Mouse (Mus musculus) heart, embryonic 10.5 days (tissue): ENCODE data around the gene Slf2. TPM values are rescaled to one million over a fixed set of nuclear protein-coding genes. Genes with fewer than 3 reads are reported as not detected.
A peak's percentile ranks its signal among the peaks of the same experiment; 100 is the strongest.

Experiments
- DNase-seq: peaks from one replicate; pipeline ENCODE4 v3.0.0-alpha.2; 2017; ENCODE audit warnings: low spot score
- H3K27ac ChIP-seq: fragments of 300-500 bp; sonication (generic); 2 replicates; pipeline ENCODE4 v1.5.1; 2016; ENCODE audit warnings: mild to moderate bottlenecking
- H3K27me3 ChIP-seq: fragments of 300-500 bp; sonication (generic); 2 replicates; pipeline ENCODE4 v1.6.1; 2016; ENCODE audit warnings: mild to moderate bottlenecking; ENCODE audit not compliant: poor library complexity, insufficient read depth, severe bottlenecking
- H3K36me3 ChIP-seq: fragments of 300-500 bp; sonication (generic); 2 replicates; pipeline ENCODE4 v1.6.1; 2016; ENCODE audit warnings: mild to moderate bottlenecking, moderate library complexity
- H3K4me1 ChIP-seq: fragments of 300-500 bp; sonication (generic); 2 replicates; pipeline ENCODE4 v1.6.1; 2016; ENCODE audit warnings: mild to moderate bottlenecking
- H3K4me3 ChIP-seq: fragments of 300-500 bp; sonication (generic); 2 replicates; pipeline ENCODE4 v1.5.1; 2016; ENCODE audit warnings: mild to moderate bottlenecking, moderate library complexity
- H3K9me3 ChIP-seq: fragments of 300-500 bp; sonication (generic); 2 replicates; pipeline ENCODE4 v1.6.1; 2016; ENCODE audit warnings: mild to moderate bottlenecking, moderate library complexity
- WGBS: fragments of 180-500 bp; shearing (Covaris S2); methylation state at CpG from one replicate; pipeline ENCODE4 v1.1.7; 2016; 5-methylcytosine and 5-hydroxymethylcytosine counted together
- polyA plus RNA-seq: library from polyadenylated mRNA; unstranded; fragments of >200 nt; fragmentation: Nextera tagmentation; extraction: Ambion mirVana; gene quantifications from 2 replicates; pipeline ENCODE4 v1.2.1, GENCODE M21; 2016

Slf2 gene
- polyA plus RNA-seq = 56.6 and 60.6 TPM in 2 replicates

DNA sequence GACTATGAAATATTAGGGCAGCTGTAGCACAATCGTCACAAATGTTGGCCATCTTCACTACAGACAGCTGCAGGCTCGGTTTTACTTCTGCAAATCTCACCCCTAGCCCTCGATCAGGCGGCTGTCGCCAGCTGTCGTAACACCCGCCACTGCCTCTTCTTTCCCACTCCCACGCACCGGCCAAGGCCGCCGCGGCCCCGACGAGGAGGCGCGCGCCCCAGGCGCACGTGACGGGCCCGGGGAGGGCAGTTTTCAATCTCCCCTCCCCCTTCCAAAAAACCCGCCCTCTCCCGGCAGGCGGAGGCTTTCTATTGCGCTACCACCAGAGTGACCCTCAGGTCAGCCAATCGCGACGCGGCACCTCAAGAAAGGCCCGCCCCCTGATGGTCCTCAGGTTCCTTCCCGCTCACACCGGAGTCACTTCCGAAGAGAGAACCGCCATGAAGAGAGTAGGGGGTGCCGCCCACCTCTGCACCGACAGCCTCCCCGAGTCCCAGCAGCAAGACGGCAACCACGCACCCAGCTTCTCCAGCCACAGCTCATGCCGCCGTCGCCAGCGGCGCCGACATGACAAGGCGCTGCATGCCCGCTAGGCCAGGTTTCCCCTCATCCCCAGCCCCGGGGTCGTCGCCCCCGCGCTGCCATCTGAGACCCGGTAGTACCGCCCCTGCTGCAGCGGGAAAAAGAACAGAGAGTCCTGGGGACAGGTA, at the start of gene Slf2:
TSS of gene Slf2 (plus strand) at position 408 of the 710 bp plus-strand sequence.
- peak within 1 kb of the TSS; percentile 96 for H3K27ac ChIP-seq
- H3K4me1 ChIP-seq = peaks cover 51% of the 10 kb centered on the region
- peak; percentile 99 for DNase-seq
- no peaks in the 10 kb centered on the region for H3K27me3 ChIP-seq
- no peaks in the 10 kb centered on the region for H3K9me3 ChIP-seq
- H3K4me3 ChIP-seq = peak within 1 kb of the TSS; percentile 99
- peaks cover 20% of the 10 kb centered on the region for H3K36me3 ChIP-seq
- WGBS = under 1% methylated on average over 55 of the region's 55 CpGs

GRCm38 (mm10) chr19:44882552-44883024, 48.4 kb upstream of the Slf2 start:
- Histone ChIP-seq H3K9me3 (no peaks in the 10 kb centered on the region), H3K4me1 (peaks cover 42% of the 10 kb centered on the region), H3K27me3 (peaks cover 56% of the 10 kb centered on the region), H3K36me3 (no peaks in the 10 kb centered on the region), H3K4me3 (peak overlapping the region; percentile 63), H3K27ac (peak overlapping the region; percentile 89)
- WGBS = 2% methylated on average over 31 of the region's 31 CpGs
- peak; percentile 79 for DNase-seq

- peaks cover 46% of the 10 kb centered on the region for H3K4me1 ChIP-seq
- no peaks in the 10 kb centered on the region for H3K36me3 ChIP-seq
- H3K27ac ChIP-seq = no peak overlapping the region
- WGBS = 40% methylated on average over 3 of the region's 3 CpGs
- H3K4me3 ChIP-seq = no peak overlapping the region
- H3K9me3 ChIP-seq = no peaks in the 10 kb centered on the region
- no peak for DNase-seq
- peaks cover 64% of the 10 kb centered on the region for H3K27me3 ChIP-seq
Observed at GRCm38 (mm10) chr19:44884331-44884730, 46.6 kb upstream of the Slf2 start.

- H3K36me3 ChIP-seq = no peaks in the 10 kb centered on the region
- H3K4me1 ChIP-seq = peaks cover 49% of the 10 kb centered on the region
- H3K27me3 ChIP-seq = peaks cover 69% of the 10 kb centered on the region
- peak; percentile 82 for DNase-seq
- no peaks in the 10 kb centered on the region for H3K9me3 ChIP-seq
- WGBS = 17% methylated on average over 3 of the region's 3 CpGs
- H3K27ac ChIP-seq = peak overlapping the region; percentile 65
- H3K4me3 ChIP-seq = peak overlapping the region; percentile 8; the same call in 1 of the 2 replicates
Observed at GRCm38 (mm10) chr19:44886475-44886874, 44.5 kb upstream of the Slf2 start.

GRCm38 (mm10) chr19:44887679-44888235, 43.2 kb upstream of the Slf2 start:
- H3K4me1 ChIP-seq = peaks cover 36% of the 10 kb centered on the region
- WGBS = 20% methylated on average over 7 of the region's 7 CpGs
- no peak overlapping the region for H3K27ac ChIP-seq

GRCm38 (mm10) chr19:44889548-44889947, 41.4 kb upstream of the Slf2 start:
- Histone ChIP-seq H3K4me1 (peaks cover 39% of the 10 kb centered on the region), H3K27ac (0 out of 2 replicates have a peak overlapping the region, but pooled peaks have one; percentile 5), H3K36me3 (no peaks in the 10 kb centered on the region), H3K9me3 (no peaks in the 10 kb centered on the region), H3K27me3 (peaks cover 82% of the 10 kb centered on the region), H3K4me3 (no peak overlapping the region)
- DNase-seq = no peak
- 28% methylated on average over 6 of the region's 6 CpGs for WGBS

More at GRCm38 (mm10) chr19:44887679-44888235, 43.2 kb upstream of the Slf2 start:
- peak; percentile 82 for DNase-seq
- Histone ChIP-seq H3K36me3 (no peaks in the 10 kb centered on the region), H3K27me3 (peaks cover 72% of the 10 kb centered on the region), H3K9me3 (no peaks in the 10 kb centered on the region), H3K4me3 (no peak overlapping the region)

DNA sequence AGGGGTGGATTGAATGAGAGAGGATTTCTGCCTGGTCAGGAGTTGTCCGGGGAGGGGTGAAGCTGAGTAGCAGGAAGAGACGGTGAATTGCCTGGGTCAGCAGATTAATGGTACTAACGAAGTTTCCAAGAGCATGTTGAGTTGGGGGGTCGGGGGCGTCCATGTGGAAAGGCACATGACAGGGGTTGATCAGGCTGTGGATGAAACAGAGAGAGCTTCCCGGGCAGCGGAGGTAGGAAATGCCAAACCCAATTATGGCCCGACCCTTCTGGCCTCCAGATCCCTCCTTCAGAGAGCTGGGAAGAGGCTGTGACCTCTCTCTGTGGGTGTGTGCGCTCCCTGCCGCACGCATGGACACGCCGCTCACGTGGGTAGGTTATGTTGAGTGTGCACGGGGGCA, 39.5 kb upstream of the Slf2 start:
- Histone ChIP-seq H3K4me3 (no peak overlapping the region), H3K9me3 (no peaks in the 10 kb centered on the region), H3K27ac (no peak overlapping the region), H3K36me3 (no peaks in the 10 kb centered on the region), H3K27me3 (peaks cover 81% of the 10 kb centered on the region), H3K4me1 (peaks cover 31% of the 10 kb centered on the region)
- 73% methylated on average over 15 of the region's 15 CpGs for WGBS
- DNase-seq = no peak

DNA sequence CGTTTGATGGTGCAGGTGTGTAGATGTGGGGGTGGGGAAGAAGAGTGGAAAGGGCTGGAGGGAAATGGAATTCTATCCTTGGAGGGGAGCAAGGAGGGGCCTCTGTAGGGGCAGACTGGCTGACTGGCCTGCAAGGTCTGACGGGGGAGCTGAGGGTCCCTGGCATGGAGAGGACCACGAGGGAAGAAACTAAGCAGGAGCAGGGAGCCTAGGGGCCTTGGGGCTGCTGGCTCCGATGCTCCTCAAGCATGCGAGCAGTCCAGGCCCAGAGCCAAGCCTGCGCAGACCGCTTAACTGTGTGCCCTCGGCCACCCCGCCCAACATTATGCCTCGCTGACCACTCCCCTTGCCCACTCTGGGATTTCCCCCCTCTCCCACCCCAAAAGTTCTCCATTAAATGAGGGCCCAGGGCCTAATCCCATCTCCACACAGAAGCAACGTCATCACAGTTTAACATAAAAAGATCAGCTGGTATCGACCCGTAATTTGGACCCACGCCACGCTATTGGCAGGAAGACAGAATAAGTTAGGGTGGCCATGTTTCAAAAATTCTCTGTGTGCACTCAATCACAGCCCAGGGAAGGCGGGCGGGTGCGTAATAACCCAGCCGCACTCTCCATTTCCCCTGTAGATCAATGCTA, 37.6 kb upstream of the Slf2 start:
- Histone ChIP-seq H3K4me3 (no peak overlapping the region), H3K9me3 (no peaks in the 10 kb centered on the region), H3K36me3 (no peaks in the 10 kb centered on the region), H3K27ac (no peak overlapping the region), H3K27me3 (peaks cover 76% of the 10 kb centered on the region), H3K4me1 (peaks cover 27% of the 10 kb centered on the region)
- WGBS = 44% methylated on average over 19 of the region's 19 CpGs
- DNase-seq = no peak

DNA sequence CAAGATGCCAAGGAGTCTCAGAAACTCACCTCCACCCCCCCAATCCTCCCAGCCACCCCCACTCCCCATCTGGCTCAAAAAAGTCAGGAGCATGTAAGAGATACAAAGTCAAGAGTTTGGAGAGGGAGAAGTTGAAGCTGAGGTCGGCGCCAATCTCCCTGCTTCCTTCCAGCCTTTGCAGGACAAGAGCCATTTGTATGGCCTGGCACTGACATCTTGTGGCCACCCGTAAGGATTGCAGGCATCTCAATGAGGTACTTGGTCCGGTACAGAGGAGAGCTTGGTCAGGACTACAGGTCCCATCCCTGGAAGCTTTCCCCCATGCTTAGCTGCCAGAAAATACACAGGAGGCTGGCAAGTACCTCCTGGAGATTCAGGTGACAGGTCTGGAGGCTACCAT, 35.7 kb upstream of the Slf2 start:
- DNase-seq = peak; percentile 82
- Histone ChIP-seq H3K4me1 (peaks cover 37% of the 10 kb centered on the region), H3K27me3 (peaks cover 57% of the 10 kb centered on the region), H3K4me3 (no peak overlapping the region), H3K9me3 (no peaks in the 10 kb centered on the region), H3K36me3 (no peaks in the 10 kb centered on the region), H3K27ac (no peak overlapping the region)
- WGBS = 6% methylated on average over 4 of the region's 4 CpGs

DNA sequence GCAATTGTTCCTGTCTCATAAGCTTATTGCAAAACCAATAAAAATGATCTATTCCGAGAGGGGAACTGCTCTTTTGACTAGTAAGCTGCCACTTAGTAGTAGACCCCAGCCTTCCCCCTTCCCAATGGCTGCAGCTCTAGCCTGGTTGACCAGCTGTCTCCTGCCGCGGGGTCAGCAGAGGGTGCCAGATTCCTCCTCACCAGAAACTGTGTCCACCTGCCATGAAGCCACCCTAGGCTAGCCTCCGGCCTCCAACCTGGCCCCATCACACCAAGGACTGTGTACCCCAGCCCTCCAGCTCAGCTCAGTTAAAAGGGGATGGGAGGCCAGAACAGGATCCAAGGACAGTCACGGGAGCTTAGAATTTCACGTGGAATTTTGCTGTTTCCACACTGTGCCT, 34.5 kb upstream of the Slf2 start:
- 59% methylated on average over 6 of the region's 6 CpGs for WGBS
- DNase-seq = no peak
- no peaks in the 10 kb centered on the region for H3K36me3 ChIP-seq
- H3K4me3 ChIP-seq = no peak overlapping the region
- peaks cover 45% of the 10 kb centered on the region for H3K27me3 ChIP-seq
- no peaks in the 10 kb centered on the region for H3K9me3 ChIP-seq
- H3K27ac ChIP-seq = no peak overlapping the region
- peaks cover 48% of the 10 kb centered on the region for H3K4me1 ChIP-seq

DNA sequence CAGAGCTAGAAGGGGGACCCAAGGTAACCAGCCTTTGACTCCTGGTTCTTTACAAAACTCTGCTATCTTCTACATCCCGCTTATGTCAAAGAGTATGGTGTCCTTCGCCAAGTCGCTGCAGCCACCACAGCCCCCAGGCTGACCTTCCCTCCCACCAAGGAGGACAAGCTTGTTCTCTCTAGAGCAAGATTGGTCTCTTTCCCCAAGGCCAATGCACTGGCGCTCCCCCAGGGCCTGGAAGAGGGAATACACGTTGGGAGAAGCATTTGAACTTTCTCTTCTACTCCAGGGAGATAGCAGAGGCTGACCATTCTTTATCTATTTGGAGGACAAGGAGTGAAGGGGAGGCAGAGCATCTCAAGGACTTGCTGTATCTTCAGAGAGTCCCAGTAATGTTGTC, 33.4 kb upstream of the Slf2 start:
- H3K4me3 ChIP-seq = no peak overlapping the region
- H3K27me3 ChIP-seq = peaks cover 36% of the 10 kb centered on the region
- WGBS = 65% methylated on average over 5 of the region's 5 CpGs

DNA sequence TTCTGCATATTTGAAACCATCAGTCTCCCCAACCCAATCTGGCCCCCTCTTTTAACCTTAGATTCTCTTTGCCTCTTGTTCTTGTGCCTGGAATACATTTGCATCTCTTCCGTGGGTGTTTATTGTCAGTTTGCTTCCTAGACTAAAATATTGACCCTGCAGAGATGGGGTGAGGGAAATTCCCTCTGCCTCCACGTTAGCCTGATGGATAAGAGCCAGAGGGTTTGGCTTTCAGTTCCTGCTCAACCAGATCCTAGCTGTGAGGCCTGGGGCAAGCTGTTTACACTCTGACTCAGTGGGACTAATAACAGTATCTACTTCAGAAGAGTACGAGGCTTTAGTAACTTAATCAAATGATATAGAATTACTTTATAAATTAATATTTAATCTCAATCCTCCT, 32.3 kb upstream of the Slf2 start:
- H3K27ac ChIP-seq = peak overlapping the region; percentile 81
- WGBS = 20% methylated on average over 3 of the region's 3 CpGs
- H3K27me3 ChIP-seq = peaks cover 26% of the 10 kb centered on the region
- DNase-seq = no peak
- no peak overlapping the region for H3K4me3 ChIP-seq
- H3K9me3 ChIP-seq = no peaks in the 10 kb centered on the region
- peaks cover 46% of the 10 kb centered on the region for H3K4me1 ChIP-seq
- H3K36me3 ChIP-seq = no peaks in the 10 kb centered on the region

More for the DNA sequence above, 33.4 kb upstream of the Slf2 start:
- Histone ChIP-seq H3K9me3 (no peaks in the 10 kb centered on the region), H3K4me1 (peaks cover 53% of the 10 kb centered on the region), H3K36me3 (no peaks in the 10 kb centered on the region), H3K27ac (0 out of 2 replicates have a peak overlapping the region, but pooled peaks have one; percentile 2)
- no peak for DNase-seq
